Mouse (Mus musculus) forebrain, embryonic 15.5 days (tissue): ENCODE measurements around the gene Ephb3. TPM values are rescaled to one million over a fixed set of nuclear protein-coding genes. Genes with fewer than 3 reads are reported as not detected.

ENCODE experiments used
- ATAC-seq: fragments of 200-750 bp; cut with Nextera tagmentation; replicated peaks from 2 replicates; pipeline ENCODE4 v1.8.0; 2017; ENCODE audit warnings: mild to moderate bottlenecking, moderate TSS enrichment, moderate library complexity
- H3K27ac ChIP-seq: fragments of 300-500 bp; sonication (generic); replicated peaks from 2 replicates; pipeline ENCODE4 v1.5.1; 2015; ENCODE audit warnings: mild to moderate bottlenecking, inconsistent platforms
- H3K27me3 ChIP-seq: fragments of 300-500 bp; sonication (generic); 2 replicates; pipeline ENCODE4 v1.6.1; 2015; ENCODE audit warnings: inconsistent platforms
- H3K36me3 ChIP-seq: fragments of 300-500 bp; sonication (generic); 2 replicates; pipeline ENCODE4 v1.6.1; 2015; ENCODE audit warnings: mild to moderate bottlenecking, inconsistent platforms
- H3K4me1 ChIP-seq: fragments of 300-500 bp; sonication (generic); 2 replicates; pipeline ENCODE4 v1.6.1; 2015; ENCODE audit warnings: inconsistent platforms
- H3K4me2 ChIP-seq: fragments of 300-500 bp; sonication (generic); replicated peaks from 2 replicates; pipeline ENCODE4 v1.6.1; 2015; ENCODE audit warnings: mild to moderate bottlenecking, inconsistent platforms
- H3K4me3 ChIP-seq: fragments of 300-500 bp; sonication (generic); 2 replicates; pipeline ENCODE4 v1.5.1; 2015; ENCODE audit warnings: mild to moderate bottlenecking, inconsistent platforms
- H3K9ac ChIP-seq: fragments of 300-500 bp; sonication (generic); replicated peaks from 2 replicates; pipeline ENCODE4 v1.6.1; 2015; ENCODE audit warnings: mild to moderate bottlenecking, inconsistent platforms
- H3K9me3 ChIP-seq: fragments of 300-500 bp; sonication (generic); 2 replicates; pipeline ENCODE4 v1.6.1; 2016; ENCODE audit warnings: inconsistent platforms
- WGBS: fragments of 180-500 bp; shearing (Covaris S2); methylation state at CpG from one replicate; pipeline ENCODE4 v1.1.7; 2015; ENCODE audit warnings: mixed read lengths; 5-methylcytosine and 5-hydroxymethylcytosine counted together
- polyA plus RNA-seq: library from polyadenylated mRNA; unstranded; fragments of >200 nt; fragmentation: Nextera tagmentation; extraction: Ambion mirVana; gene quantifications from 2 replicates; pipeline ENCODE4 v1.2.1, GENCODE M21; 2015

Ephb3 gene
- polyA plus RNA-seq, 1 experiment from 2014 or later: 7.9 TPM

- 39% methylated on average over 7 of the region's 7 CpGs for WGBS
- H3K9me3 ChIP-seq: no peaks in the 10 kb centered on the region
- peak; percentile 81 for ATAC-seq
- H3K4me3 ChIP-seq: no peak overlapping the region
- H3K9ac ChIP-seq: no peak overlapping the region
- H3K4me2 ChIP-seq: no peak overlapping the region
- no peaks in the 10 kb centered on the region for H3K27me3 ChIP-seq
- H3K27ac ChIP-seq: no peak overlapping the region
- H3K36me3 ChIP-seq: no peaks in the 10 kb centered on the region
- H3K4me1 ChIP-seq: 0 out of 2 replicates have a peak, but pooled peaks cover 2% of the 10 kb centered on the region
These were observed 11.8 kb upstream of the Ephb3 start for GRCm38 (mm10) chr16:21192509-21193354.

GRCm38 (mm10) chr16:21194182-21194581, 10.4 kb upstream of the Ephb3 start:
- WGBS: 88% methylated on average over 12 of the region's 12 CpGs
- Histone ChIP-seq H3K9ac (no peak overlapping the region), H3K27ac (no peak overlapping the region), H3K4me1 (no peaks in the 10 kb centered on the region), H3K9me3 (no peaks in the 10 kb centered on the region), H3K4me2 (no peak overlapping the region), H3K36me3 (no peaks in the 10 kb centered on the region), H3K27me3 (no peaks in the 10 kb centered on the region), H3K4me3 (no peak overlapping the region)
- ATAC-seq: no peak

DNA sequence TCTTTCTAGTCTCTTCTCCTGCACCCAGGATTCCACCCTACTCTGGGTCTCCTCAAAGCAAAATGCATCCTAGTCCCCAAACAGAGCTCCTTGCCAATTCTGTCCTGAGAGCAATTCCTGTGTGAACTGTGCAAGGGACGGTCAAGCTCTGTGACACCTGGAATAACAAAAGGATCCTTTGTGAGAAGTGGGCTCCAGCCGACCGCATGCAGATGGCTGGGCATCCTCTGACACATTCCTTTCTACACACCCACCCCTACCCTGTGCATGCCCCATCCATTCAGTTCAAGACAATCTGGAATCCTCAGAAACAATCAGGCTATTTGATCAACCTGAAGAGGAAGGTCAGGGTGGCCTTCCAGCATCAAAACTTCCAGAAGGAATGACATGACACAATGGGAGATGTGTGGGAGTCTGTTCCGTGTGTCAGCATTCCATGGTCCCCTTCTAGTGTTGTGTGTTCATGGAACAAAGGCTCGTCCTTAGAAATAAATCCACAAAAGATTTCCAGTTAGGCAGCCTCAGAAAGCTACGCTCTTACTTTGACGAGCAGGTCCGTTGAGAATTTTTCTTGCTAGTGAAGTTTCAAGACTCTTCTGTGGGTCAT, 9.2 kb upstream of the Ephb3 start:
- H3K27me3 ChIP-seq: no peaks in the 10 kb centered on the region
- H3K27ac ChIP-seq: no peak overlapping the region
- no peaks in the 10 kb centered on the region for H3K4me1 ChIP-seq
- H3K9ac ChIP-seq: no peak overlapping the region
- no peaks in the 10 kb centered on the region for H3K36me3 ChIP-seq
- H3K4me3 ChIP-seq: no peak overlapping the region
- H3K4me2 ChIP-seq: no peak overlapping the region
- no peaks in the 10 kb centered on the region for H3K9me3 ChIP-seq
- no peak for ATAC-seq
- WGBS: 55% methylated on average over 8 of the region's 8 CpGs

DNA sequence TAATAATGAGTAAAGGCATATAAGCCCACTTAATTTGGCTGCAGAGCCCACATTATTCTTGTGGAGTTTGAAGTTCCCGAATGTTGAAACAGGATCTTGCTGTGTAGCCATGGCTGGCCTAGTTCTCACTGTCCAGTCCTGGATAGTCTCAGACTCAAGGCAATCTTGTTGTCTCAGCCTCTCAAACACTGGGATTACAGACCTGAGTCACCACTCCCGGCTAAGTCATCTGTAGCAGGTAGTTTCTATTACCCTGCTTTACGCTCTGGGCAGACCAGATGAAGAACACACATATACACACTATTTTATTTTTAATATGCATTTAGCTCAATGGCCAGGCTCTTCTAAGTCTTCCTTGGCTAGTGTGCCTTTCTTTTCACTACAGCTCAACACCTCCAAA, 8.0 kb upstream of the Ephb3 start:
- Histone ChIP-seq H3K36me3 (no peaks in the 10 kb centered on the region), H3K9ac (no peak overlapping the region), H3K27ac (no peak overlapping the region), H3K4me1 (no peaks in the 10 kb centered on the region), H3K9me3 (no peaks in the 10 kb centered on the region), H3K4me2 (no peak overlapping the region), H3K4me3 (no peak overlapping the region), H3K27me3 (no peaks in the 10 kb centered on the region)
- WGBS: 87% methylated on average over 3 of the region's 3 CpGs
- no peak for ATAC-seq

GRCm38 (mm10) chr16:21197542-21197941, 7.0 kb upstream of the Ephb3 start:
- H3K9ac ChIP-seq: no peak overlapping the region
- no peak overlapping the region for H3K27ac ChIP-seq
- 88% methylated on average over 4 of the region's 4 CpGs for WGBS
- no peaks in the 10 kb centered on the region for H3K4me1 ChIP-seq
- no peaks in the 10 kb centered on the region for H3K27me3 ChIP-seq
- no peak overlapping the region for H3K4me3 ChIP-seq
- H3K36me3 ChIP-seq: no peaks in the 10 kb centered on the region
- H3K4me2 ChIP-seq: no peak overlapping the region
- H3K9me3 ChIP-seq: no peaks in the 10 kb centered on the region
- ATAC-seq: no peak

GRCm38 (mm10) chr16:21198006-21198405, 6.5 kb upstream of the Ephb3 start:
- no peak for ATAC-seq
- WGBS: 90% methylated on average over 7 of the region's 7 CpGs
- no peaks in the 10 kb centered on the region for H3K27me3 ChIP-seq
- no peaks in the 10 kb centered on the region for H3K4me1 ChIP-seq
- H3K27ac ChIP-seq: no peak overlapping the region
- no peak overlapping the region for H3K4me3 ChIP-seq
- H3K4me2 ChIP-seq: no peak overlapping the region
- H3K9me3 ChIP-seq: no peaks in the 10 kb centered on the region
- no peaks in the 10 kb centered on the region for H3K36me3 ChIP-seq
- H3K9ac ChIP-seq: no peak overlapping the region

- Histone ChIP-seq H3K27me3 (no peaks in the 10 kb centered on the region), H3K27ac (no peak overlapping the region), H3K9ac (no peak overlapping the region), H3K4me1 (no peaks in the 10 kb centered on the region), H3K4me3 (no peak overlapping the region), H3K4me2 (no peak overlapping the region), H3K9me3 (no peaks in the 10 kb centered on the region), H3K36me3 (no peaks in the 10 kb centered on the region)
- 4% methylated on average over 1 of the region's 1 CpGs for WGBS
- ATAC-seq: no peak
These were observed 6.0 kb upstream of the Ephb3 start for GRCm38 (mm10) chr16:21198529-21198928.

DNA sequence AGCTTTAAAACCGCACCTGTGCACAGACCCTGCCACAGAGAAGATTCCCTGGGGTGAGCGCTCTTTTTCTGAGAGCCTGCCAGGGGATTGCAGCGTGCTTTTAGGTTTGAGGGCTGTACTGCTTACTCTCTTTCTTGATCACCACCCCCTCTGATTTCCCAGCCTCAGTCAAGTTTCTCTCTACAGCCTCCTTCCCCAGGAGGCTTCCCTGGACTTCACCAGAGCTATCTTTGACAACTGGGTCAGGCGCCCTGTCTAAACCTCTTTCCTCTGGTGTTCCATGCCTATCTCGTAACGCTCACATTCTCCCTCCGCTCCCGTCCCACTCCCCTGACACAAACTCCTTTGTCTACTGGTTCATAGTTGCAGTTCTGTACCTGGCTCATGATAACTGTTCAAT, 5.1 kb upstream of the Ephb3 start:
- no peaks in the 10 kb centered on the region for H3K27me3 ChIP-seq
- H3K9ac ChIP-seq: no peak overlapping the region
- 56% methylated on average over 8 of the region's 8 CpGs for WGBS
- no peaks in the 10 kb centered on the region for H3K9me3 ChIP-seq
- no peak overlapping the region for H3K4me2 ChIP-seq
- no peak for ATAC-seq
- no peak overlapping the region for H3K27ac ChIP-seq
- H3K36me3 ChIP-seq: no peaks in the 10 kb centered on the region
- H3K4me1 ChIP-seq: 0 out of 2 replicates have a peak, but pooled peaks cover 3% of the 10 kb centered on the region
- H3K4me3 ChIP-seq: no peak overlapping the region

GRCm38 (mm10) chr16:21202731-21203130, 1.8 kb upstream of the Ephb3 start:
- peaks cover 27% of the 10 kb centered on the region for H3K4me1 ChIP-seq
- ATAC-seq: no peak
- 83% methylated on average over 4 of the region's 4 CpGs for WGBS
- no peaks in the 10 kb centered on the region for H3K36me3 ChIP-seq
- no peak overlapping the region for H3K4me3 ChIP-seq
- no peaks in the 10 kb centered on the region for H3K9me3 ChIP-seq
- H3K4me2 ChIP-seq: no peak overlapping the region
- no peaks in the 10 kb centered on the region for H3K27me3 ChIP-seq
- no peak overlapping the region for H3K9ac ChIP-seq
- H3K27ac ChIP-seq: no peak overlapping the region

- H3K4me3 ChIP-seq: peak overlapping the region; percentile 67
- under 1% methylated on average over 60 of the region's 60 CpGs for WGBS
- H3K9me3 ChIP-seq: no peaks in the 10 kb centered on the region
- peak; percentile 11 for ATAC-seq
- no peaks in the 10 kb centered on the region for H3K36me3 ChIP-seq
- H3K27ac ChIP-seq: peak overlapping the region; percentile 44; the same call in 1 of the 2 replicates
- H3K9ac ChIP-seq: peak overlapping the region; percentile 70
- peak overlapping the region; percentile 83 for H3K4me2 ChIP-seq
- no peaks in the 10 kb centered on the region for H3K27me3 ChIP-seq
- H3K4me1 ChIP-seq: peaks cover 32% of the 10 kb centered on the region
These were observed 735 bp downstream of the Ephb3 start for GRCm38 (mm10) chr16:21205093-21205886.

- Histone ChIP-seq H3K9me3 (no peaks in the 10 kb centered on the region), H3K9ac (no peak overlapping the region), H3K4me2 (no peak overlapping the region), H3K27me3 (no peaks in the 10 kb centered on the region), H3K4me3 (no peak overlapping the region), H3K27ac (no peak overlapping the region), H3K36me3 (no peaks in the 10 kb centered on the region), H3K4me1 (peaks cover 48% of the 10 kb centered on the region)
- ATAC-seq: no peak
- 72% methylated on average over 4 of the region's 4 CpGs for WGBS
These were observed 3.5 kb downstream of the Ephb3 start for GRCm38 (mm10) chr16:21208001-21208565.

DNA sequence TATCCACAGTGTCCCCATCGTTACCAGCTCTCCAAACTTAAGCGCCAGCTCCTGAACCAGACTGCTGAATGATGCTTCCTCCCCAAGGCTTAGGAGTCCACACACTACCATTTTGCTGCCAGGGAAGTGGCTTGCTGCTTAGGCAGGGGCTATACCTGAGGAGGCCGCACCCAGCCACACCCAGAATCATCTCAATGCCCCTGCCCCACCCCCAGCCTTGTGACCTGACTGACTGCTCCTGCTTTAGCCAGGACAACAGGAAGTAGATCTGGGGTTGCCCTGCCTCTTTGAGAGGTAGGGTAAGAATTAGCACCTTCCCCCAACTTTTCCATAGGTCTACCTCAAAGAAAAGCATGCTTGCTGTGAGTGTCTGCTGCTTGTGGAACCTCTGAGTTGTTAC, 4.7 kb downstream of the Ephb3 start:
- no peak overlapping the region for H3K27ac ChIP-seq
- no peak overlapping the region for H3K9ac ChIP-seq
- ATAC-seq: no peak
- H3K27me3 ChIP-seq: no peaks in the 10 kb centered on the region
- peaks cover 45% of the 10 kb centered on the region for H3K4me1 ChIP-seq
- no peaks in the 10 kb centered on the region for H3K9me3 ChIP-seq
- no peak overlapping the region for H3K4me2 ChIP-seq
- H3K36me3 ChIP-seq: no peaks in the 10 kb centered on the region
- 88% methylated on average over 3 of the region's 3 CpGs for WGBS
- H3K4me3 ChIP-seq: no peak overlapping the region
